Mouse (Mus musculus): ENCODE results near the gene Slit3. TPM values are rescaled to one million over a fixed set of nuclear protein-coding genes. Genes with fewer than 3 reads are reported as not detected.

Slit3 gene
- polyA plus RNA-seq, 1 experiment from 2014 or later, result 9.0 TPM

- Histone ChIP-seq H3K9ac (ENCODE audit: low read depth, low read length) (no peak overlapping the region), H3K4me1 (ENCODE audit: control insufficient read depth, insufficient read depth, low read depth, low read length) (peaks cover 15% of the 10 kb centered on the region), H3K4me2 (ENCODE audit: low read length) (no peak overlapping the region), H3K36me3 (ENCODE audit: control insufficient read depth, insufficient read depth, low read length) (no peaks in the 10 kb centered on the region), H3K9me3 (ENCODE audit: control insufficient read depth, low read length) (no peaks in the 10 kb centered on the region), H3K27me3 (replicated peaks; ENCODE audit: control insufficient read depth, insufficient read depth, low read length) (no peaks in the 10 kb centered on the region), H3K27ac (ENCODE audit: low read depth, low read length) (no peak overlapping the region), H3K4me3 (ENCODE audit: low read length) (no peak overlapping the region)
- ATAC-seq, result peak; percentile 18; the same call in 1 of the 2 replicates
- 71% methylated on average over 18 of the region's 18 CpGs for WGBS
Observed at GRCm38 (mm10) chr11:35604848-35605790, 484.1 kb downstream of the Slit3 start.

- no peak overlapping the region for H3K27ac ChIP-seq (ENCODE audit: low read depth, low read length)
- no peak overlapping the region for H3K4me2 ChIP-seq (ENCODE audit: low read length)
- peaks cover 12% of the 10 kb centered on the region for H3K4me1 ChIP-seq (ENCODE audit: control insufficient read depth, insufficient read depth, low read depth, low read length)
- no peaks in the 10 kb centered on the region for H3K9me3 ChIP-seq (ENCODE audit: control insufficient read depth, low read length)
- WGBS, result 72% methylated on average over 4 of the region's 4 CpGs
- H3K4me3 ChIP-seq (ENCODE audit: low read length), result no peak overlapping the region
- no peak overlapping the region for H3K9ac ChIP-seq (ENCODE audit: low read depth, low read length)
- no peaks in the 10 kb centered on the region for H3K36me3 ChIP-seq (ENCODE audit: control insufficient read depth, insufficient read depth, low read length)
- no peak for ATAC-seq
- H3K27me3 ChIP-seq (replicated peaks; ENCODE audit: control insufficient read depth, insufficient read depth, low read length), result no peaks in the 10 kb centered on the region
Observed at GRCm38 (mm10) chr11:35607191-35607590, 486.2 kb downstream of the Slit3 start.

DNA sequence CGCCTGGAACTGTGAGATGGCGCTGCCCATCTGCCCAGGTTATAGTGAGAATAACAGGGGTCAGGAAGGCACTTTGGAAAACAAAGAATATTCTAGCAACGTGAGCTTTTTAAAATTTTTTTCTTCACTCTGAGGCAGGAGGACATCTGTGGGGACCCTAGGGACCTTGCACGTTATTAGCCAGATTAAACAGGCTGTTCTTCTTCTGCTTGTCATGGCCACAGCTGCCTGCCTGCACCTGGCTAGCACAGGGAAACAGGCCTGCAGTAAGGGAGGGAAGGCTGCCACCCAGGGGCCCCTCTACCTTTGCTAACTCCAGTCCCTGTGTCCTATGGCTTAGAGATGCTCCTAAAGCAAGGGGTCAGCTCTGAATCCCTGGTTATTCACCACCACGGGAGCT, 487.8 kb downstream of the Slit3 start:
- Histone ChIP-seq H3K27ac (ENCODE audit: low read depth, low read length) (no peak overlapping the region), H3K4me3 (ENCODE audit: low read length) (no peak overlapping the region), H3K9me3 (ENCODE audit: control insufficient read depth, low read length) (no peaks in the 10 kb centered on the region), H3K36me3 (ENCODE audit: control insufficient read depth, insufficient read depth, low read length) (no peaks in the 10 kb centered on the region), H3K27me3 (replicated peaks; ENCODE audit: control insufficient read depth, insufficient read depth, low read length) (no peaks in the 10 kb centered on the region), H3K4me1 (ENCODE audit: control insufficient read depth, insufficient read depth, low read depth, low read length) (peaks cover 9% of the 10 kb centered on the region; the same call in 1 of the 2 replicates), H3K9ac (ENCODE audit: low read depth, low read length) (no peak overlapping the region), H3K4me2 (ENCODE audit: low read length) (no peak overlapping the region)
- no peak for ATAC-seq
- WGBS, result 61% methylated on average over 5 of the region's 5 CpGs

- H3K4me1 ChIP-seq (ENCODE audit: control insufficient read depth, insufficient read depth, low read depth, low read length), result peaks cover 7% of the 10 kb centered on the region; the same call in 1 of the 2 replicates
- H3K4me3 ChIP-seq (ENCODE audit: low read length), result no peak overlapping the region
- ATAC-seq, result peak; percentile 62
- no peaks in the 10 kb centered on the region for H3K27me3 ChIP-seq (replicated peaks; ENCODE audit: control insufficient read depth, insufficient read depth, low read length)
- H3K9me3 ChIP-seq (ENCODE audit: control insufficient read depth, low read length), result no peaks in the 10 kb centered on the region
- WGBS, result 49% methylated on average over 13 of the region's 13 CpGs
- H3K36me3 ChIP-seq (ENCODE audit: control insufficient read depth, insufficient read depth, low read length), result no peaks in the 10 kb centered on the region
- H3K9ac ChIP-seq (ENCODE audit: low read depth, low read length), result no peak overlapping the region
- H3K4me2 ChIP-seq (ENCODE audit: low read length), result no peak overlapping the region
- H3K27ac ChIP-seq (ENCODE audit: low read depth, low read length), result no peak overlapping the region
Observed at GRCm38 (mm10) chr11:35612262-35612896, 491.4 kb downstream of the Slit3 start.

DNA sequence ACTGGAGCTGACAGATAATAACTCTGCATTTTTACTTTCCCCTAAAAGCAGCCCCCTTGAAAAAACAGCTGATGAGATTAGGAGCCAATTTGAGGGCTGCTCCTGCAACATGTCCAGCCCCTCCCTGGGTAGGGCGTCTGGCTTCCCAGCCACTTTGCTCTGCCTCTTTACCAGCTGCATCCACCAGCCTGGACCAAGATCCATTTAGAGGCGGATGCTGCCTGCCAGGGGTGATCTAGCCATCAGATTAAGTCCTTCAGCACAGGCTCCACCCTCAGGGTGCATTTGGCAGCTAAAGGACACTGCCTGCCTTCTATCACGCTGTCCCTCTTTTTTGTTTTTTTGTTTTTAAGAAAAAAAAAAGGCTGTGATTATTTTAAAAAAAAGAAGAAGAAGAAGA, 493.5 kb downstream of the Slit3 start:
- H3K27me3 ChIP-seq (replicated peaks; ENCODE audit: control insufficient read depth, insufficient read depth, low read length), result no peaks in the 10 kb centered on the region
- WGBS, result 36% methylated on average over 3 of the region's 3 CpGs
- no peak overlapping the region for H3K27ac ChIP-seq (ENCODE audit: low read depth, low read length)
- H3K9ac ChIP-seq (ENCODE audit: low read depth, low read length), result no peak overlapping the region
- H3K4me2 ChIP-seq (ENCODE audit: low read length), result no peak overlapping the region
- H3K4me1 ChIP-seq (ENCODE audit: control insufficient read depth, insufficient read depth, low read depth, low read length), result peaks cover 4% of the 10 kb centered on the region; the same call in 1 of the 2 replicates
- H3K4me3 ChIP-seq (ENCODE audit: low read length), result no peak overlapping the region
- ATAC-seq, result 0 out of 2 replicates have a peak, but pooled peaks have one; percentile 28
- H3K36me3 ChIP-seq (ENCODE audit: control insufficient read depth, insufficient read depth, low read length), result no peaks in the 10 kb centered on the region
- H3K9me3 ChIP-seq (ENCODE audit: control insufficient read depth, low read length), result no peaks in the 10 kb centered on the region

GRCm38 (mm10) chr11:35619421-35619820, 498.4 kb downstream of the Slit3 start:
- no peak overlapping the region for H3K4me2 ChIP-seq (ENCODE audit: low read length)
- ATAC-seq, result no peak; the same call in 1 of the 2 replicates
- no peak overlapping the region for H3K27ac ChIP-seq (ENCODE audit: low read depth, low read length)

GRCm38 (mm10) chr11:35622736-35623135, 501.7 kb downstream of the Slit3 start:
- WGBS, result 88% methylated on average over 3 of the region's 3 CpGs

More at GRCm38 (mm10) chr11:35619421-35619820, 498.4 kb downstream of the Slit3 start:
- Histone ChIP-seq H3K4me1 (ENCODE audit: control insufficient read depth, insufficient read depth, low read depth, low read length) (peaks cover 1% of the 10 kb centered on the region), H3K9ac (ENCODE audit: low read depth, low read length) (no peak overlapping the region), H3K9me3 (ENCODE audit: control insufficient read depth, low read length) (no peaks in the 10 kb centered on the region), H3K36me3 (ENCODE audit: control insufficient read depth, insufficient read depth, low read length) (no peaks in the 10 kb centered on the region), H3K4me3 (ENCODE audit: low read length) (no peak overlapping the region), H3K27me3 (replicated peaks; ENCODE audit: control insufficient read depth, insufficient read depth, low read length) (no peaks in the 10 kb centered on the region; the same call in 1 of the 2 replicates)
- WGBS, result 61% methylated on average over 14 of the region's 14 CpGs

GRCm38 (mm10) chr11:35624515-35625270, 503.7 kb downstream of the Slit3 start:
- no peak overlapping the region for H3K4me2 ChIP-seq (ENCODE audit: low read length)
- peak; percentile 70 for ATAC-seq

More at GRCm38 (mm10) chr11:35622736-35623135, 501.7 kb downstream of the Slit3 start:
- H3K9me3 ChIP-seq (ENCODE audit: control insufficient read depth, low read length), result no peaks in the 10 kb centered on the region
- H3K4me3 ChIP-seq (ENCODE audit: low read length), result no peak overlapping the region
- no peak overlapping the region for H3K4me2 ChIP-seq (ENCODE audit: low read length)
- ATAC-seq, result no peak
- H3K27ac ChIP-seq (ENCODE audit: low read depth, low read length), result no peak overlapping the region
- H3K36me3 ChIP-seq (ENCODE audit: control insufficient read depth, insufficient read depth, low read length), result no peaks in the 10 kb centered on the region
- no peaks in the 10 kb centered on the region; the same call in 1 of the 2 replicates for H3K27me3 ChIP-seq (replicated peaks; ENCODE audit: control insufficient read depth, insufficient read depth, low read length)
- H3K9ac ChIP-seq (ENCODE audit: low read depth, low read length), result no peak overlapping the region
- H3K4me1 ChIP-seq (ENCODE audit: control insufficient read depth, insufficient read depth, low read depth, low read length), result peaks cover 10% of the 10 kb centered on the region

More at GRCm38 (mm10) chr11:35624515-35625270, 503.7 kb downstream of the Slit3 start:
- H3K9ac ChIP-seq (ENCODE audit: low read depth, low read length), result no peak overlapping the region
- H3K27me3 ChIP-seq (replicated peaks; ENCODE audit: control insufficient read depth, insufficient read depth, low read length), result no peaks in the 10 kb centered on the region; the same call in 1 of the 2 replicates
- H3K4me1 ChIP-seq (ENCODE audit: control insufficient read depth, insufficient read depth, low read depth, low read length), result peaks cover 10% of the 10 kb centered on the region
- no peak overlapping the region for H3K4me3 ChIP-seq (ENCODE audit: low read length)
- 60% methylated on average over 21 of the region's 21 CpGs for WGBS
- H3K36me3 ChIP-seq (ENCODE audit: control insufficient read depth, insufficient read depth, low read length), result no peaks in the 10 kb centered on the region
- H3K27ac ChIP-seq (ENCODE audit: low read depth, low read length), result no peak overlapping the region
- no peaks in the 10 kb centered on the region for H3K9me3 ChIP-seq (ENCODE audit: control insufficient read depth, low read length)

All from hindbrain, embryonic 16.5 days (tissue).